8 mouse cellular contexts compared by ENCODE assay signal in the genomic region with DNA sequence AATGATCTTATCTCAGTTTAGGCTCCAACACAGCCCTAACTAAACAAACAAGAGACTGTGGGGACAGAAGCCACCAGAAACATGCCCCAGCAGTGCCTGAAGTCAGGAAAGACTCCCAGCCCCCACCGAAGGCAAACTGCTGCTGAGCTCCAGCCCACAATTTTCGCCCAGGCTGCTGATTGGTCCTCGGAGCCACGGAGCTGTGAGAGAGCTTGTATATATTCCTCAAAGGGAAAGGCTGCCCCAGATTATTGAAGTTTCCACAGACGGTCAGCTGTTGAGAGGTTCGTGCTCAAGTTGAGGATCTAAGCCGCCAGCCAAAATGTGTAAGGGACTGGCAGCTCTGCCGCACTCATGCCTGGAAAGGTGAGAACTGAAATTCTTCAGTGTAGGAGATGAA. TPM values are rescaled to one million over a fixed set of nuclear protein-coding genes. Genes with fewer than 3 reads are reported as not detected.
DNase-seq lines count a peak whose midpoint lies in the region; ATAC-seq and TF ChIP-seq lines count a peak whose summit lies in the region.

Rgs5 (plus strand) TSS at position 246 of the 400 bp plus-strand sequence.

- TF ChIP-seq CTCF in layer of hippocampus, adult 2 months (conservative IDR thresholded peaks at IDR 0.05), result no peak

- peak within 1 kb of the TSS; percentile 26; the same call in 1 of the 2 replicates for H3K9ac ChIP-seq in hindbrain, embryonic 16.5 days (ENCODE audit: low read depth, low read length)
- H3K9ac ChIP-seq in midbrain, embryonic 13.5 days (replicated peaks), result no peak within 1 kb of the TSS

- 30% methylated on average over 8 of the region's 8 CpGs for WGBS in hindbrain, embryonic 16.5 days
- 34% methylated on average over 8 of the region's 8 CpGs for whole genome bisulfite sequencing in midbrain, embryonic 13.5 days

- H3K9me3 ChIP-seq in hindbrain, embryonic 16.5 days (ENCODE audit: control insufficient read depth, low read length), result no peaks in the 10 kb centered on the region
- no peaks in the 10 kb centered on the region for H3K9me3 ChIP-seq in midbrain, embryonic 13.5 days

- peak within 1 kb of the TSS; percentile 12; the same call in 1 of the 2 replicates for H3K4me3 ChIP-seq in layer of hippocampus, adult 2 months
- H3K4me3 ChIP-seq in hindbrain, embryonic 16.5 days (ENCODE audit: low read length), result no peak within 1 kb of the TSS
- 0 out of 2 replicates have a peak within 1 kb of the TSS, but pooled peaks have one; percentile 6 for H3K4me3 ChIP-seq in midbrain, embryonic 13.5 days (replicated peaks)

- H3K4me2 ChIP-seq in hindbrain, embryonic 16.5 days (ENCODE audit: low read length), result peak within 1 kb of the TSS; percentile 27
- H3K4me2 ChIP-seq in midbrain, embryonic 13.5 days (replicated peaks), result 0 out of 2 replicates have a peak within 1 kb of the TSS, but pooled peaks have one; percentile 17

- H3K36me3 ChIP-seq in hindbrain, embryonic 16.5 days (ENCODE audit: control insufficient read depth, insufficient read depth, low read length), result no peaks in the 10 kb centered on the region
- no peaks in the 10 kb centered on the region for H3K36me3 ChIP-seq in midbrain, embryonic 13.5 days

- H3K27me3 ChIP-seq in hindbrain, embryonic 16.5 days (replicated peaks; ENCODE audit: control insufficient read depth, insufficient read depth, low read length), result no peaks in the 10 kb centered on the region
- H3K27me3 ChIP-seq in midbrain, embryonic 13.5 days, result no peaks in the 10 kb centered on the region

- DNase-seq in layer of hippocampus, adult 2 months (ENCODE audit: low spot score in 2 of 2), result peak in 1 of 2 experiments; percentile 18
- no peak for DNase-seq in layer of hippocampus, adult 9-11 months
- DNase-seq in gastrocnemius, postnatal 25 days, result peak; percentile 29
- DNase-seq in left cerebral cortex, postnatal 4 days, result peak; percentile 9
- DNase-seq in thymus, postnatal 4 days, result no peak

- no peaks in the 10 kb centered on the region for H3K4me1 ChIP-seq in hindbrain, embryonic 16.5 days (ENCODE audit: control insufficient read depth, insufficient read depth, low read depth, low read length)
- no peaks in the 10 kb centered on the region; the same call in 1 of the 2 replicates for H3K4me1 ChIP-seq in midbrain, embryonic 13.5 days (replicated peaks)

- intact Hi-C loops in left cerebral cortex, postnatal 4 days (cut with DNase I), result no loop called here

- ATAC-seq in hindbrain, embryonic 16.5 days, result no peak
- ATAC-seq in midbrain, embryonic 13.5 days, result peak; percentile 30; the same call in 1 of the 2 replicates
- ATAC-seq in CD4-positive, CD25-positive, alpha-beta regulatory T cell, adult 4 months, result no peak

- no peak within 1 kb of the TSS for H3K27ac ChIP-seq in layer of hippocampus, adult 2 months
- no peak within 1 kb of the TSS for H3K27ac ChIP-seq in hindbrain, embryonic 16.5 days (ENCODE audit: low read depth, low read length)
- no peak within 1 kb of the TSS for H3K27ac ChIP-seq in midbrain, embryonic 13.5 days

RNA-seq across cellular contexts. Expression of gene Rgs5, which starts in this region (rescaled TPM):
- 10 to 100 TPM; 42.4 to 42.6 TPM for total RNA-seq in layer of hippocampus, adult 2 months (2021)
- 100 to 1,000 TPM; 162 to 186 TPM for total RNA-seq in gastrocnemius, postnatal 25 days (2021)
- polyA plus RNA-seq in hindbrain, embryonic 16.5 days (2015; fragmentation: Nextera tagmentation; extraction: Ambion mirVana), result 17.7 and 17.9 TPM in 2 replicates
- total RNA-seq in left cerebral cortex, postnatal 4 days (2021), result 10 to 100 TPM; 71.2 to 77.0 TPM
- 10.5 and 11.7 TPM in 2 replicates for polyA plus RNA-seq in midbrain, embryonic 13.5 days (2015; fragmentation: Nextera tagmentation; extraction: Ambion mirVana)
- under 1 TPM in 1 of 2 experiments, not detected in 1; 0.28 TPM for polyA plus RNA-seq in CD4-positive, CD25-positive, alpha-beta regulatory T cell, adult 4 months (2017; shearing (Covaris generic))

Comparison
In these comparisons a context has a peak if more than half of its experiments do, and no peak if none do; other contexts are left out.
1. DNase-seq: peak in gastrocnemius, postnatal 25 days (single experiment) and left cerebral cortex, postnatal 4 days (single experiment); none in layer of hippocampus, adult 9-11 months (single experiment) and thymus, postnatal 4 days (single experiment).